Mouse (Mus musculus) left cerebral cortex, postnatal 36 days (tissue): ENCODE data around the gene Gk. TPM values are rescaled to one million over a fixed set of nuclear protein-coding genes. Genes with fewer than 3 reads are reported as not detected.

Experiments used
- total RNA-seq, 2 experiments: library from RNA; stranded (reverse); gene quantifications; 2 replicates each; pipeline ENCODE4 v1.2.3; 2021

Gk gene
- total RNA-seq, 2 experiments from 2014 or later = 21.8 to 26.4 TPM

Other genes starting within 250 kb of the Gk start
- 10 to 100 TPM; 16.0 to 20.4 TPM for gene Tab3, start 202.8 kb downstream of the Gk start, total RNA-seq
- under 1 TPM; 0.12 to 0.14 TPM for gene 5430427O19Rik, start 93.5 kb upstream of the Gk start, total RNA-seq